Mouse (Mus musculus) cortical plate, adult 2 months (tissue): ENCODE measurements around the gene Cxcl16. TPM values are rescaled to one million over a fixed set of nuclear protein-coding genes. Genes with fewer than 3 reads are reported as not detected.
"Not testable (repeated sequence)": the region's sequence is repeated elsewhere in the genome, so short reads cannot be mapped to it uniquely, and the experiment has no call there.

ENCODE experiments used
- H3K27ac ChIP-seq: fragments of 200-500 bp; 2 replicates; pipeline ENCODE4 v1.5.1; 2012; ENCODE audit warnings: low read length, control low read depth, inconsistent platforms; ENCODE audit not compliant: insufficient read depth
- H3K4me1 ChIP-seq: fragments of 200-500 bp; 2 replicates; pipeline ENCODE4 v1.6.1; 2011; ENCODE audit warnings: low read length; ENCODE audit not compliant: control insufficient read depth, insufficient read depth
- H3K4me3 ChIP-seq: fragments of 200-500 bp; 2 replicates; pipeline ENCODE4 v1.5.1; 2011; ENCODE audit warnings: mild to moderate bottlenecking, low read length, control low read depth; ENCODE audit not compliant: insufficient read depth
- CTCF ChIP-seq: fragments of 200-500 bp; IDR thresholded peaks from 2 replicates; pipeline ENCODE4 v1.5.1; 2011; ENCODE audit warnings: mild to moderate bottlenecking, control low read depth, low read length; ENCODE audit not compliant: insufficient read depth; ENCODE audit errors: extremely low read depth
- POLR2A ChIP-seq: fragments of 200-500 bp; IDR thresholded peaks from 2 replicates; pipeline ENCODE4 v1.6.1; 2011; ENCODE audit warnings: mild to moderate bottlenecking, low read length, control low read depth; ENCODE audit not compliant: insufficient read depth; ENCODE audit errors: extremely low read depth
- polyA plus RNA-seq: library from polyadenylated mRNA; depleted of rRNA; stranded (reverse); fragments of >200 nt; gene quantifications from 2 replicates; pipeline ENCODE4 v1.2.3, GENCODE M21; 2012

Cxcl16 gene
- polyA plus RNA-seq, 1 experiment = 2.4 TPM

DNA sequence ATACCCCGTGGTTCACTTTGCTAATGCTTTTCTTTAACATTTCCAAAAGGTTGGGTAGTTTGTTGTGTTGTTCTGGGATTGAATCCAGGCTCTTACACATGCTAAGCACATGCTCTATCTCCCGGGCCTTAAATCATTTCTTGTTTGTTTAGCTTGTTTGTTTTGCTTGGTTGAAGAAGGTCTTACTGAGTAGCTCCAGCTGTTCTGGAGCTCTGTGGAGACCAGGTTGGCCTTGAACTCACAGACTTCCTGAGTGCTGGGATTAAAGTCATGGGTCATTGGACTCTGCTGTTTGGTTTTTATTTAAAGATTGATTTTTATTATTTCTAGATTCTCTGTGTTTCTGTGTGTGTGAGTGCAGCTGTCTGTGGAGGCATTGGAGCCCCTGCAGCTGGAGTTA is 25.7 kb upstream of the Cxcl16 start:
- H3K4me3 ChIP-seq = no peak overlapping the region
- no peak for TF ChIP-seq CTCF
- TF ChIP-seq POLR2A = no peak
- no peak overlapping the region for H3K27ac ChIP-seq
- H3K4me1 ChIP-seq = no peaks in the 10 kb centered on the region

DNA sequence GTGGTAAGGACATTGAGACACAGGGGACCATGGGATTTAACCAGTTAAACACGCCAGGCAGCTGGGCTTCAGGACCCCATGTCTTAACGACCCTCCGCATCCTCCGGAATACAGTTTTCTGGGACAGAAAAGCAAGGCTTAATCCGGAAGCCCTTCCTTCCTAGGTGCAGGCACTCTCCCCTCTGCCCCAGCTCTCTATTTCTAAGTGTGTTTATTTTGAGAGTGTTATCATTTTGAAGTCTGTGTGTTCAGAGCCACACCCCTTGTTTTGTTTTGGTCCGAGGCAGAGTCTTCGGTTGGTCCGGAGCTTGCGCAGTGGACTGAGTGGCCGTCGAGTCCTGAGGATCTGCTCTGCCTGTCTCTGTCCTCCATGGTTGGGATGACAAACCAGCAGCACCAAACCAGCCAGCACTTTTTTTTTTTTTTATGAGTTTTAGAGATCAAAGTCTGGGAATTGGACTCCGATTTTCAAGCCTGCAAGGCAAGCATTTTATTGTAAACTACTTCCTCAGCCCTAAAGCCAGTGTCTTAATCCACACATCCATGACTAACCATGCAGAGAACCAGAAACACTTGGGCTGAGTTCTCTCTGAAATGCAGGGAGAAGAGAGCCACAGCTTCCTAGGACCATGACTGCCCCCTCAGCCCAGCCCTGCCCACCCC is 15.2 kb upstream of the Cxcl16 start:
- TF ChIP-seq CTCF (no peak), POLR2A (no peak)
- Histone ChIP-seq H3K27ac (no peak overlapping the region), H3K4me3 (no peak overlapping the region), H3K4me1 (no peaks in the 10 kb centered on the region)

DNA sequence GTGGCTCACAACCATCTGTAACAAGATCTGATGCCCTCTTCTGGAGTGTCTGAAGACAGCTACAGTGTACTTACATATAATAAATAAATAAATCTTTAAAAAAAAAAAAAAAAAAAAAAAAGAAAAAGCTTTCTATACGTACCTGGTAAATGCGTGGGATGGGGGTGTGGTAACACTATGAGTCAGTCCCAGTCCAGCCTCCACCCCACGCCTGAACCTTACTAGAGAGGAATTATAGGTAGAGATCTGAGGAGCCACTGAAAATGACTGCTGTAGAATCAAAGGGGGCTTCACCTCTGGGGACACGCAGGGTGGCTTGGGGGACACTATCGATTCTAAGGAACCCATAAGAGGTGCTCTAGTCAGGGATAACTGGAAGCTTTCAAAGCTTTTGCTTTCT is 13.5 kb upstream of the Cxcl16 start:
- not testable (repeated sequence) for H3K4me3 ChIP-seq, H3K27ac ChIP-seq, H3K4me1 ChIP-seq

DNA sequence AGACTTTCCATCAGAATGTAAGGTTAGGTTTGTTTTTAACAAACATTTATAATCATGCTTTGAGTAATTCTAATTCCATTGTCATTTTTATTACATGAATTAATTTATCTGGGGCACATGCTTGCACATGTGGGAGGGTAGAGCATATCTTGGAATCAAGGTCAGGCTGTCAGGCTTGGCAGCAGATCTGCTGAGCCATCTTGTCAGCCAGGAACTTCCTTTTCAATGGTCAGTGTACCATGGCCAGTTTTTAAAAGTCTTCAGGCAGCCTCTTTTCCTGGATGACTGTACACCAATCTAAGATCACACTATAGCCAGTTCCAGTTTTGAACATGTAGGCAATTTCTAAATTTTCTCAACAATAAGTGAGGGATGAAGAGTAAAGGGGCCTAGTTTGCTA is 12.9 kb upstream of the Cxcl16 start:
- TF ChIP-seq POLR2A (no peak), CTCF (no peak)
- no peak overlapping the region for H3K27ac ChIP-seq
- no peaks in the 10 kb centered on the region for H3K4me1 ChIP-seq
- H3K4me3 ChIP-seq = no peak overlapping the region

DNA sequence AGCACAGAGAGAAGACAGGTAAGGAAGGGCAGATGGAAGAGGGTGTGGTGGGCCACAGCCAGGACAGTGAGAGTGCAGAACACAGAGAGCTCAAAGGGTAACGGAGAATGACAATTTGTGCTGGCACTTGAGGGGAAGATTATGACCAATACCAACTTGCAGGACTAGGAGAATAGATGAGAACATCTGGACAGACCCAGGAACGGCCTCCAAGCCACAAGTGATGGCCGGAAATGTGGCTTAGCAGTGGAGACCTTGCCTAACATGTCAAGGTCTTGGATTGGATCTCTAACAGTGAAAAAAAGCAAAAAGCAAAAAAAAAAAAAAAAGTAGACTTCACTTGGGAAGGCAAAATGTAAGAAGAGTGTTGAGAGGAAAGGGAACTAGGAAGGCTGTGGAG is 10.0 kb upstream of the Cxcl16 start:
- Histone ChIP-seq H3K4me1 (no peaks in the 10 kb centered on the region), H3K4me3 (no peak overlapping the region), H3K27ac (no peak overlapping the region)
- TF ChIP-seq POLR2A = no peak
- TF ChIP-seq CTCF = no peak

DNA sequence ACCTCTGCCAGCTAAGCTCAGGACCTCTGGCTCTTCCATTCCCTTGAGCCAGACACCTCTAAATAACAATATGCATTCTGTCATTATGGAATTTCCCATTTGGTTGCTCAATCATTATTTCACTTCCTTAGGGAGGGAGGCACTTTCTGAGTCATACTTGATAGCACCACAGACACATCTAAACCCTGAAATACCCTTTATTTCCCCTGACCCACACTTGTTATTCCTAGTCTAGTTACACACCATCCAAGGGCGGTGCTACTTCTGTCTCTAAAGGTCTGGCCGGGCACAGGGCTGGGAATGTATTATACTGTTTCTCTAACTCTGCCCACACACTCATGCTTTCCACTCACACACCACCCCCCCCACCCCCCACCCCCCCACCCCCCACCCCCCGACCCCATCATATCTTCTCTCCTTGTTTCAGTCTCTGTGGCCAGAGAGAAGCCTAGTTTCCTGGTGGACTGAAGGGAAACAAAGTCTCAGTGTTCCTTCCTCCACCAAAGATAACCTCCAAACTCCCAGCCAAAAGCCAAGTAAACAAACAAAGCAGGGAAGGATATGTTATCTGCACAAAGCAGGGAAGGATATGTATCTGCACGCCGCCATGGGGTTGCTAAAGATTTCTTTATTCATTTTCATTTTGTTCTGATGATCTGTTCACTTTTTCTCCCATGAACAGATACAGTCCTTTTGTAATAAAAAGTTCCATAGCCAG is 8.3 kb upstream of the Cxcl16 start:
- TF ChIP-seq CTCF (no peak), POLR2A (no peak)
- no peaks in the 10 kb centered on the region for H3K4me1 ChIP-seq
- H3K4me3 ChIP-seq = no peak overlapping the region
- H3K27ac ChIP-seq = no peak overlapping the region

DNA sequence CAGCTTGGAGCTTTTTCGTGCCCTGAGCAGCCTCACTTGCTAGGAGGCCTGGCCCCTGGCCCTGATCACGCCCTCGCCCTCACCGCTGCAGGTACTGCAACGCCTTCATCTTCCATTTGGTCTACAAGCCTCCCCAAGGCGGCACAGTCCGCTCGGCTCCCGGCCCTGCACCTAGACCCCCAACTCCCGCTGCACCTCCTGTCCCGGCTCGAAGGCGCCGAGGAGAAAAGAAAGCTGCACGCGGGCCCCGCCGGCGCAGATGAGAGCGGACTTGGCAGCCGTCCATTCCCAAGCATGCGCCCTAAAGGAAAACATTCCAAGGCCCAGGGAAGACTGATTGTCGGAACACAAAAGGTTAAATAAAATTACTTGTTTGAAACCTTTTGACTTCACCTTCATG is 6.0 kb upstream of the Cxcl16 start:
- H3K4me3 ChIP-seq = no peak overlapping the region
- H3K4me1 ChIP-seq = no peaks in the 10 kb centered on the region
- no peak overlapping the region for H3K27ac ChIP-seq
- TF ChIP-seq CTCF (no peak), POLR2A (no peak)

DNA sequence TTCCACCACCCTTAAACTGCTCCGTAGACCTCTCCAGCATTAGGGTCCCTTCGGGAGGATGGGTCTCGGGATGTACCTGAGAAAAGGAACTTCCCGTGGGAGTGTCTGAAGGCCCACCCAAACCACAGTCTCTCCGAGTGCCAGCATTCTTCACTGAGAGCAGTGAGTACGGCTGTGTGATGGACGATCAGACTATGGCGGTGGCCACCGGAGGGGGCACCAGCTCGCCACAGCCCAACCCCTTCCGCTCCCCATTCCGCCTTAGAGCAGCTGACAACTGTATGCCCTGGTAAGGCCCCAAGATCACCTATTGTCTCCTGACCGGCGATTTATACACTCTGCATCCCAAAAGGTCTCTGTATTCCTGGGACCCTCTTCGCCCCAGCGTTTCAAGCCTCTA is 5.4 kb upstream of the Cxcl16 start:
- no peak overlapping the region for H3K4me3 ChIP-seq
- H3K27ac ChIP-seq = no peak overlapping the region
- TF ChIP-seq POLR2A (no peak), CTCF (no peak)
- H3K4me1 ChIP-seq = no peaks in the 10 kb centered on the region

DNA sequence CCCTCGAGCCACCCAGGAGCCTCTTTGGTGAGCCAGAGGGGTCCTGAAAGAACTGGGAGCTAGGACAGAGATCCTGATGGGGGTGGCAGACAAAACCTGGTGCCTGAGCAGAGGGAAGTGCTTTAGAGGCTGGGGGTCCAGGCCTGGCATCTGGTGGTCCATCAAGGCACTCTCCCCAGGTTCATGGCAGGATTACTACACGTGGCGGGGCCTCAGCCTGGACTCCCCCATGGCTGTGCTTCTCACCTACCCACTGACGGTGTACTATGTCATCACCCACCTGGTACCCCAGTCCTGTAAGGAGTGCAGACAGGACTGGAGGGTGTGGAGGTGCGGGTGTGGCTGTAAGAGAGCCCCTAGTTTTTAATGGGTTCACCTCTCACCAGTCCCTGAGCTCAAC is 4.2 kb upstream of the Cxcl16 start:
- TF ChIP-seq POLR2A (no peak), CTCF (no peak)
- Histone ChIP-seq H3K4me3 (no peak overlapping the region), H3K4me1 (no peaks in the 10 kb centered on the region; the same call in 1 of the 2 replicates), H3K27ac (no peak overlapping the region)
